Mouse (Mus musculus) CH12.LX (cell line): ENCODE results near the gene Psmd9.

Source experiments
- CHD1 ChIP-seq: IDR thresholded peaks from 2 replicates; pipeline ENCODE4 v1.6.1; 2012; ENCODE audit warnings: low read depth, low read length, improper control_type of control experiment, inconsistent platforms
- CHD2 ChIP-seq: IDR thresholded peaks from 2 replicates; pipeline ENCODE4 v1.6.1; 2011; ENCODE audit warnings: low read length, improper control_type of control experiment
- E2F4 ChIP-seq: IDR thresholded peaks from 2 replicates; pipeline ENCODE4 v1.6.1; 2011; ENCODE audit warnings: low read depth, low read length, improper control_type of control experiment; ENCODE audit not compliant: insufficient replicate concordance
- EP300 ChIP-seq: IDR thresholded peaks from 2 replicates; pipeline ENCODE4 v1.6.1; 2011; ENCODE audit warnings: low read length, improper control_type of control experiment
- HCFC1 ChIP-seq: IDR thresholded peaks from 2 replicates; pipeline ENCODE4 v1.6.1; 2012; ENCODE audit warnings: low read depth, mild to moderate bottlenecking, inconsistent platforms, low read length, improper control_type of control experiment
- KAT2A ChIP-seq: IDR thresholded peaks from 2 replicates; pipeline ENCODE4 v1.6.1; 2012; ENCODE audit warnings: low read length, improper control_type of control experiment, inconsistent platforms; ENCODE audit not compliant: insufficient replicate concordance
- MAFK ChIP-seq: IDR thresholded peaks from 2 replicates; pipeline ENCODE4 v1.6.1; 2011; ENCODE audit warnings: low read length, improper control_type of control experiment; ENCODE audit not compliant: insufficient replicate concordance
- MXI1 ChIP-seq: IDR thresholded peaks from 2 replicates; pipeline ENCODE4 v1.6.1; 2011; ENCODE audit warnings: mild to moderate bottlenecking, low read depth, low read length, improper control_type of control experiment
- TBP ChIP-seq: conservative IDR thresholded peaks from 2 replicates; pipeline ENCODE4 v1.6.1; 2011; ENCODE audit warnings: low read depth, low read length, improper control_type of control experiment
- TCF12 ChIP-seq: IDR thresholded peaks from 2 replicates; pipeline ENCODE4 v1.6.1; 2014; ENCODE audit warnings: low read depth, mild to moderate bottlenecking, inconsistent platforms, low read length, improper control_type of control experiment
- USF2 ChIP-seq: conservative IDR thresholded peaks from 2 replicates; pipeline ENCODE4 v1.6.1; 2011; ENCODE audit warnings: low read depth, low read length, improper control_type of control experiment

- TF ChIP-seq HCFC1 (no peak), E2F4 (no peak), KAT2A (no peak), USF2 (no peak), EP300 (no peak), MAFK (no peak), TBP (no peak), CHD2 (no peak), TCF12 (no peak), MXI1 (0 out of 2 replicates have a peak, but pooled peaks have one; percentile 39), CHD1 (no peak)
These were observed 25.8 kb upstream of the Psmd9 start for GRCm38 (mm10) chr5:123143251-123143970.
